Mouse (Mus musculus) testis, adult 2 months (tissue): ENCODE measurements around the gene Pgm3.

ENCODE experiments used
- CTCF ChIP-seq: fragments of 200-500 bp; IDR thresholded peaks from 2 replicates; pipeline ENCODE4 v1.5.1; 2012; ENCODE audit warnings: low read depth, mild to moderate bottlenecking, inconsistent platforms, low read length, moderate library complexity; ENCODE audit not compliant: control insufficient read depth, insufficient read depth, insufficient replicate concordance
- POLR2A ChIP-seq: fragments of 200-500 bp; IDR thresholded peaks from 2 replicates; pipeline ENCODE4 v1.6.1; 2012; ENCODE audit warnings: low read depth, mild to moderate bottlenecking, inconsistent platforms, low read length, moderate library complexity; ENCODE audit not compliant: control insufficient read depth

- no peak for TF ChIP-seq POLR2A
- TF ChIP-seq CTCF: no peak
These were observed 64.2 kb downstream of the Pgm3 start for GRCm38 (mm10) chr9:86507437-86507836.
